Mouse (Mus musculus) right cerebral cortex, postnatal 25 days (tissue): ENCODE data around the gene Adamts12.

Experiments used
- DNase-seq: peaks from one replicate; pipeline ENCODE4 v3.0.0; 2022

Gene Adamts12

GRCm38 (mm10) chr15:11173884-11174470, 109.4 kb downstream of the Adamts12 start:
- DNase-seq, result no peak

- DNase-seq, result no peak
Observed at GRCm38 (mm10) chr15:11174842-11175241, 110.3 kb downstream of the Adamts12 start.

GRCm38 (mm10) chr15:11177448-11177847, 112.9 kb downstream of the Adamts12 start:
- DNase-seq, result no peak

GRCm38 (mm10) chr15:11179751-11180169, 115.2 kb downstream of the Adamts12 start:
- DNase-seq, result no peak

- DNase-seq, result no peak
Observed at GRCm38 (mm10) chr15:11186711-11187110, 122.1 kb downstream of the Adamts12 start.

GRCm38 (mm10) chr15:11190447-11190846, 125.9 kb downstream of the Adamts12 start:
- DNase-seq, result no peak

GRCm38 (mm10) chr15:11192762-11193161, 128.2 kb downstream of the Adamts12 start:
- DNase-seq, result no peak

GRCm38 (mm10) chr15:11197051-11197450, 132.5 kb downstream of the Adamts12 start:
- no peak for DNase-seq

GRCm38 (mm10) chr15:11198246-11198795, 133.7 kb downstream of the Adamts12 start:
- DNase-seq, result no peak

GRCm38 (mm10) chr15:11203084-11203483, 138.5 kb downstream of the Adamts12 start:
- DNase-seq, result no peak

GRCm38 (mm10) chr15:11204934-11205333, 140.3 kb downstream of the Adamts12 start:
- no peak for DNase-seq

GRCm38 (mm10) chr15:11210976-11211375, 146.4 kb downstream of the Adamts12 start:
- no peak for DNase-seq

GRCm38 (mm10) chr15:11233906-11234632, 169.5 kb downstream of the Adamts12 start:
- DNase-seq, result no peak

GRCm38 (mm10) chr15:11240406-11240805, 175.8 kb downstream of the Adamts12 start:
- DNase-seq, result no peak

GRCm38 (mm10) chr15:11241288-11241687, 176.7 kb downstream of the Adamts12 start:
- no peak for DNase-seq

GRCm38 (mm10) chr15:11246402-11246801, 181.8 kb downstream of the Adamts12 start:
- DNase-seq, result no peak

GRCm38 (mm10) chr15:11279273-11280080, 214.9 kb downstream of the Adamts12 start:
- no peak for DNase-seq

GRCm38 (mm10) chr15:11280689-11281264, 216.2 kb downstream of the Adamts12 start:
- DNase-seq, result no peak

- no peak for DNase-seq
Observed at GRCm38 (mm10) chr15:11283171-11283570, 218.6 kb downstream of the Adamts12 start.

- no peak for DNase-seq
Observed at GRCm38 (mm10) chr15:11287780-11288179, 223.2 kb downstream of the Adamts12 start.

GRCm38 (mm10) chr15:11292246-11292645, 227.7 kb downstream of the Adamts12 start:
- DNase-seq, result no peak

- DNase-seq, result no peak
Observed at GRCm38 (mm10) chr15:11295016-11295415, 230.4 kb downstream of the Adamts12 start.

GRCm38 (mm10) chr15:11297960-11298359, 233.4 kb downstream of the Adamts12 start:
- DNase-seq, result no peak
